Mouse (Mus musculus) adrenal gland, adult (tissue): ENCODE results near the gene Cntnap4.

ENCODE experiments used
- DNase-seq, 2 experiments: peaks; one replicate each; pipeline ENCODE4 v3.0.0; 2022 to 2023; ENCODE audit warnings: low spot score in 1 of 2; ENCODE audit not compliant: inconsistent age in 2 of 2

The Cntnap4 gene

DNA sequence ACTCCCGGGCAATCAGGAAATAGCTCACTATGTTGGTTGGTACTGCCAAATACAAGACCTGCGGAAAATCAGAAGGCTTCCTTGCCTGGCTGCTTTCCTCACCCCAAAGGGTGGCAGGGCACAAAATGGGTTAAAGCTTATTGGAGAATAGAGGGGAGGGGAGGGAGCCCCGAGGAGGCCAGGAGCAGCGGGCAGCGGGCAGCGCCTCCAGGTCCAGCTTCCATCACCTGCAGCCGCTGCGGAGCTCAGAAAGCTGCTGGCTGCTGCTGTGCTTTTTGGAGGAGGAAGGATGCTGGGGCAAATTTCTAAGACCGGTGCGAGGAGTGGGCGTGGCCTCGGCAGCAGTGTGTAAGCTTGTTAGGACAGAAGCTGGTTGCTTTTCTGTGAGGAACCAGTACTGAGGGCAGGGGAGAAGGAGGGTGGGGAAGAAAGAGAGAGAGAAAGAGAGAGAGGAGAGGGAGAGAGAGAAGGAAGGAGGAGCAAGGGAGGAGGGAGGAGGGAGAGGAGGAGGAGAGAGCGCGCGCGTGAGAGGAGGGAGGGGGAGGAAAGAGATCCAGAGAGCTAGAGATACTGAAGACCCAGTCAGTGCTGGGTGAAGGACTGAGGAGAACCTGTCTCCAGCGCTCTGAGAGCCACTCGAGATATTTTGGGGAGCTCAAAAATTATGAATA lies at the start of gene Cntnap4:
TSS of gene Cntnap4 (plus strand) at position 573 of the 671 bp plus-strand sequence.
- DNase-seq = no peak

DNA sequence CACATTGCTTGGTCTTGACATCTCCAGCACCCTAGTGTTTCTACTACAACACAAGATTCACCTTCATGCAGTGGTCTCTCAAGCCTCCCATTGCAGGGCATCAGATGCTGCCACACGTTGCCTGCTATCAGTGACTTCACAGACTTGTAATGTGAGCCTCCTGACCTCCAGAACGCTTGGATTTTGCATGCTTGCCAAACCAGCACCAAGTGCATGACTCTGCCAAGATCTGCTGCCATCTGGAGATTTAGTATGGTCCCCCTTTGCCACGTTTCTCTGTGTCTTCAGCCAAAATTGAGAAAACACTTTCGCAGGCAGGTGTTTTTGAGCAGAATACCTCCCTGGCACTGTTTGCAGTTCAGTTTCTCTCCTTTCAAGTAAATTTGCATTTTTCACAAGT lies 12.5 kb upstream of the Cntnap4 start:
- DNase-seq = no peak

DNA sequence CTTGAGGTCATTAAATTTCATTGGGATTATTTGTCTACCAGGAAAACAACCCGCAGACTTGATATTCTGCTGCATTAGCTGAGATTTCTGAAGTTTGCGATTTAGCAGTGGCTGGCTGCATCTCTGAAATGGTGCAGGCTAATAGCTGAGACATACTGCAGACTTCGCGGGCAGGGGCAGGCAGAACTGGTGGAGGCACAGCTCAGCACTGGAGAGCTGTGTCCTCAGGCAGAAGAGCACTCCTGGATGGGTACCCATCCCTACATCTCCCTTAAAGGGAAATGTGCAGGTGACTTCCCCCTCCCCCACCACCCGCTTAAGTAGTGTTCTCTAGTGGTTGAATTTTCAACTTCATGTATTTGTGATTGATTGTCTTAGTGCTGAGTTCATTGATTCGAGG lies 698 bp downstream of the Cntnap4 start:
- no peak for DNase-seq

DNA sequence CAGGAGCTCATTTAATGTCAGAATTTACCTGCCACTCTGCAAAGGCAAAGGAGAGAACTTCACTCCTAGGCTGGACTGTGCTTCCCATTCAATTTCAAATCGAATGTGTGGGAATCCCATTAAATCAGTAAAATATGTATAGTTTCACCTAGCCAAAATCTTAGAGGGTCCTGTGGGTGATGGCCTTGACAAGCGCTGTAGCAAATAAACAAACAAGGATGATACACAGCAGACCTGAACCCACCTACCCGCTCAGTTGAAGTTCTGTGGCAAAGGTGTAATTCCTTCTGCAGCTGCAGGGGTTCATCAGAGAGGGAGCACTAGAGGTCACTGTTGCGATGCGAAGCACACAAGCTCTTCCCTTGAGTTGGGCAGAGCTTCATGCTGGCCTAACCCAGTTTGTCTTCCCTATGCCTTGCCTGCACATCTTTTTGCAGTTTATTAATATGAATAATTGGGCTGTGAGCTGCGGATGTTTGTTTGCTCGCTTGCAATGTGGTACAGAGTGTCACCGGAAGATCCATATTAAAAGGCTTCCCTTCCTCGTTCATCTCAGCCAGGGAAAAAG lies 1.6 kb downstream of the Cntnap4 start:
- DNase-seq = peak; percentile 22 to 73

DNA sequence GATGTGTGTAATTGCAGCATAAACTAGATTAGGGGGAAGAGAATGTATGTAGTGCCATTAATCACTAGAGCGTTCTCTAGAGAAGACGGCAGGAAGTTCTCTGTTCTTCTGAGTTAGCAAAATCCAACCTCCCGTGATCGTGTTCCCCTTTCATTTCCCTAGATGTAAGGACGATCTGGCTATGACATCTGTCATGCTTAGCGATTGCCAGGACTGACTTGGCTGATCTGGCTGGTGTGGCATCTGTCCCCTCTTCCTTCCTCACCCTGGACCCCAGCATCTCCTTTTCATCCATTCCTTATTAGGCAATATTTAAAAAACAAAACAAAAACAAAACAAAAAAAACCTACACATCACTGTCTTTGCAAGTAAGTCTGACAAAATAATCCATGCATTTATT lies 11.6 kb downstream of the Cntnap4 start:
- no peak for DNase-seq

DNA sequence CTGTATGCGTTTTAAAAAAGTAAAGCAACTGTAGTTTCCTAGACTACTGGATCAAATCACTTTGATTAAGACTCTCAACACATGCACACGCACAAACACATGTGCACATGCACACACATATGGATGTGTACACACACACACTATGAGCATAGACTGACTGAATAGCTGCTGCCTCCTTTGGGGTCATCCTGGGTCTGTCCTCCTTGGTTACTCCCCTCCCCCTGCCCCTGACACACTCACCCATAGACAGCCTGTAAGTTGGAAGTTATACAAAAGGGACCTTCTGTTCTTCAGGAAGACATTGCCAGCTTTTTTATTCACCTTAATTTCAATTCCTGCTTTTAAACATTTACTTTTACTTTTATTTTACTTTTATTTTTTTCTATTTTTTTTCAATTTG lies 13.6 kb downstream of the Cntnap4 start:
- no peak for DNase-seq

DNA sequence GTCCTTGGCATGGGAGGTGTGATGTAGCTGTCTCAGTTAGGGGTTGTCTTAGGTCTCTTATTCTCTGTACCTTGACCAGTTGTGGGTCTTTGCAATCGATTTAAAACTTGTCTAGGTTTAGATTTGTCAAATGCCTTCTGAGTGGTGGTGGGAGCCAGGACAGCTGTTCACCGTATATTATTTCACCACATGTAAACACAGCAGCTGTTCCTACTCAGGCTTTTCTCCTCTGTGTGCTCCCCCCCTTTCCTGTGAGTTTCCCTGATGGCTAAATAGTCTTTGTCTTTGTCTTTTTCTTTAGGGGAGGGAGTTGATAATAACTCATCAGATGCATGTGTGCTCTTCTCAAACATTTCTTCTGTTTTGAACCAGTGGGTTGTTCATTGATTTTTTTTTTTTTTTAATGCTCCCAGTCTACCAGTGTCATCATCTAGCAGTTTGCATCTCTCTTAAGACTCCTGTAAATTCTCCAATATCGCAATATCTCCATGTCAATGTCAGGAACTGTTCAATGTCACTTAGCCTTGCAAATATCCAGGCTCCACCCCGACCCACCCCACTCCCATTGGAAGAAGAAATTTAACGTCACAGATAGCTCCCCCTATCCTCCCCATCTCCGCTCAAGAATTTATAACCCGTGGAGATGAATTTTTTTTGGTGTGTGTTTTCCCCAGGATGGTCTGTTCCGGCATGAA lies 18.7 kb downstream of the Cntnap4 start:
- no peak for DNase-seq

DNA sequence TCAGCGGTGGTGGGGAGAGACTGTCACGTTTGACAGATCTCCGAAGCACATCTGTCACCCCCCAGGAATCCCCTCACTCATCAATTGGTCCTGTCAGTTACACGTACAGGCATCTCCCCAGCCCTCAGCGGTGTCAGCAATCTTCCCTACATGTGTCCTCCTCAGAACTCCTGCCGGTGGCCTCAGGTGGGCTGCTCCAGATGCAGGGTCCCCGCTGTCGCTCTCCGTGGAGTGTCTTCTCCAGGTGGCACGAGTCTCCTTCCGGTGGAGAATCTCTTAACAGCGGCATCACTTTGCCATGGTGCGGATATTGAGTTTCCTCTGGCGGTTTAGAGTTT lies 19.2 kb downstream of the Cntnap4 start:
- DNase-seq = no peak

DNA sequence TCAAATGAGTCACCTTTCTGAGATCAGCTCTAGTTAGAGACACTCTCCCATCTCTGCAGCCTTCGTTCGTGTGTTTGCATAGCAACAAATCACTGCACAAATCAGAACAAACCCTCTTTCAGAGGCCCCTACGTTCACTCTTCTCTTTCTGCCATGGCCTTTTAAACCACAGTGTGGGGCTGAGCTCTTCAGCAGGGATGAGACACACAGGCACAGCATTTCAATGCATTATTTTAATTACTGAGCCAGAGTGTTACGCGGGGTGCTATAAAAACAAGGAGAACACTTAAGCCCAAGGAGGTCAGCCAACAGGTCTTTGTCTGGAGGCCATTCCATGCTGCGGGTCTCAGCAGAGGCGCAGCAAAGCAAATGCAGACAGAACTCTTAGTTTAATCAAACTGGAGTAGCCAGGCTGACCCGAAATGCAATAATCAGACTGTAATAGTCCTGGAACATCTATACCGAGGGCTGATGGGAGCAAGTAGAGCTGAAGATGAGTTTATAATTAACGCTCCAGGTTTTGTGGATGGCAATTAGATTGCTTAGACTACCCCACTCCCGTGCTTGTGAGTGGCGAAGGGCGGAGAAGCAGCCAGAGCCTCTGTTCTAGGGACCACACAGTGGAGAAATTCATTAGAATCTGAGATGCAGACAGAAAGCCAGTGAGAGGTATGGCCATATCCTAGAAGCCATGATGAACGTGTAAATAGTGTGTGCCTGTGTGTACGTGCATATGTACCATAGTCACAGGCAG lies 26.4 kb downstream of the Cntnap4 start:
- DNase-seq = no peak

DNA sequence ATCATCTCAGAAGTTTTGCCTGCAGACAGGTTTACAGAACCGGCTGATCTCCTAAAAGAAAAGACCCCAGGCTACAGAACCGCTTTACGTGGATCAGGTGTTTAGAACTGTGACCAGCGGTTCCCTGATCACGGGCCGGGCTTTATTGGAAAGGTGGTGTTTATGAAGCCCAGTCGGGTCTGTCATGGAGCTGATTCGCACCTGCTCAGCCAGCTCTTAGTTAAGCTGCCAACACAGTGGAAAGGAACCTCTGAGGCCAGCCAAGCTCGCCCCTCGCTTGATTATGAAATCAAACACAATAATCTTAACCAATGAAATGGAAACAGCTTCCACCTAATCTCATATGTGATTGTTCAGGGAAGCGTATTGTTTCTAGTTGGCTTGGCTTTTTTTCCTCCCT lies 30.1 kb downstream of the Cntnap4 start:
- no peak for DNase-seq

DNA sequence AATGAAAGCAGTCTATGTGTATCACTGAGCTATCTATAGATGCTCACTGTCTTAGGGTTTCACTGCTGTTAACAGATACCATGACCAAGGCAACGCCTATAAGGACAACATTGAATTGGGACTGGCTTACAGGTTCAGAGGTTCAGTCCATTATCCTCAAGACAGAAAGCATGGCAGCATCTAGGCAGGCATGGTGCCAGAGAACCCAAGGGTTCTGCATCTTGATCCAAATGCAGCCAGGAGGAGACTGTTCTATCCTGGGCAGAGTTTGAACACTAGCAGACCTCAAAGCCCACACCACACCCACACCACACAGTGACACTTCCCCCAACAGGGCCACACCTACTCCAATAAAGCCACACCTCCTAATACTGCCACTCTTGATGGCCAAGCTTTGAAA lies 31.3 kb downstream of the Cntnap4 start:
- no peak for DNase-seq

DNA sequence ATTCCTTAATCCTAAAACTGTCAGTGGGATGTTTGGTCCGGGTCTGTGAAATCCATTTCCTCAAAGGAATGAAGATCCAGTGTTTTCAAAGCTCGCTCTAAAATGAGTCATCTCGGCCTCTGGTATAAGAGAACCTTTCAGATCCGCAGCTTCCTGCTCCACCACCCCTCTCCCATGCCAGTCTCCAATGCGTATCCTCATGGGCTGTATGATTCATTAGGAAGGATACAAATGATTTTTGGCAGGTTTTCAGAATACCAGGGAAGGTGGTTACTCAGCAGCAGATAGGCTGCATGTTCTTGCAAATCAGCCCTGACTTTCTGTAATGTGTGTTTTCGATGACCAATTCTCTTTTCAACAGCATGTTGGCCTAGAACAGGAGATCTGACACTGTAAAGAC lies 40.3 kb downstream of the Cntnap4 start:
- DNase-seq = peak; percentile 23 to 65

DNA sequence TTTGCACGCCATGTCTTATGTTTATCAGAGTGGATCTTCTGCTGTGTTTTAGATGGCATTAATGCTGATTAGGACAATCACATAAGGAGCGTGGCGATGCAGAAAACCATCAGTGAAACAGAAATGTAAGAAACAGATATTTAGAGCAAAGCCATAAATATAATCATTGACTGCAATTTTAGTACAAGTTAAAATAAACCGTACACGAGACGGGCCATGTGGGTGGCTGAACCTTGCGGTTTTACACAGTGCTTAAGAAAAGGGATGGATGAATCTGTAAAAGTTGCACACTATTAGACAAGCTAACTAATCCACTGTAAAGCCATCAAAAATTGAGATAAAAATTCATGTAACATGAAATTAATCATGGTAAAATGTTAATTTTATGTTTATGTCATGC lies 58.9 kb downstream of the Cntnap4 start:
- no peak for DNase-seq

DNA sequence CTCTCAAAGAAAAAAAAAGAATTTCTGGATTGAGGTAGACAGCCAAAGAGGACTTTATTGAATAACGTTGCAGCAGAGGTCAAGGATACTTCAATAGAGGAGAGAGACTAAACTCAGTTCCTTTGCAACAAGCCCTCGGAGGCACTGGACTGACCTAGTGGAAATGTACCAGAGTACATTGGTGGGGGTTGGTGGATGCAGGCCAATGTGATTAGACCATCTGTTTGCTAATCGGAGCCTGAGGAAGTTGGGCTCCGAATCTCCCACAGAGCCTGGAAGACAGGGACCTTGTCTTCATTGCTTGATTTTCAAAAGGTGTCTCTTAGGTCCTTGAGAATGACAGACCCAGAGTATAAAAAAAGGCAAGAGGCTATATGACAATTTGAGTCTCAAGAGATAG lies 82.8 kb downstream of the Cntnap4 start:
- peak; percentile 5 to 24 for DNase-seq

DNA sequence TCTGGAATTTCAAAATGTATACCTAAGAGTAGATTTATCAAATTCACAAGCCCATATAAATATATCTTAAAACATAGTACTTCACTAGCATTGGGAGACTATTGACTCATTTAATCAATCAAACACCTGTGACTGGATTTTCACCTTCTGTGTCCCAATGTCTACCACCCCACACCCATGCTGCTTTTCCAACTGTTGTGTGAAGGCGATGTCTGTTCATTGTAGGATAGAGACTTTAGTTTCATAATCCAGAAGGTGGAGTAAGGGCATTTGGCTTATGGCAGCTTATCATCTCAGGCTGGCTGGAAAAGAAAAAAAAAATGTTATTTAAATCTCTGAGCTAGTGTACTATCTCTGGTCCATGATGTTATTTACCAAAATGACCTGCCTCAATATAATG lies 83.4 kb downstream of the Cntnap4 start:
- DNase-seq = no peak

DNA sequence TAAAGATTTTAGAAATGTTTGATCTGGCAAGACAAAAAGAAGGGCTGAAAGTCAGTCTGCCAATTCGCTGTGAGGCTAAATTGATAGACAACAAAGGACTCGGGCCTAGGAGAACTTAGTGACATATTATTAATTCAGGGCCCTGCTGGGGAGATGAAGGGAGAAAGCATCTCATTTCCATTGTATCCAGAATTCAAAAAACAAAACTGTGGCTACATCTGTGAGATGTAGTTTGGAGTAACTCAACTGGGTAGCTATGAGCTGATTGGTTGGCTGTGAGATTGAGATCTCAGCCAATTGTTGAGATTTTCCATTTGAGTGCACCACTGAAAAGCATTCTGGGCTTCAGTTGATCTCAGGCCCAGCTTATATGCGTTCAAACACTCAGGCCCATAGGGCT lies 84.2 kb downstream of the Cntnap4 start:
- DNase-seq = no peak

DNA sequence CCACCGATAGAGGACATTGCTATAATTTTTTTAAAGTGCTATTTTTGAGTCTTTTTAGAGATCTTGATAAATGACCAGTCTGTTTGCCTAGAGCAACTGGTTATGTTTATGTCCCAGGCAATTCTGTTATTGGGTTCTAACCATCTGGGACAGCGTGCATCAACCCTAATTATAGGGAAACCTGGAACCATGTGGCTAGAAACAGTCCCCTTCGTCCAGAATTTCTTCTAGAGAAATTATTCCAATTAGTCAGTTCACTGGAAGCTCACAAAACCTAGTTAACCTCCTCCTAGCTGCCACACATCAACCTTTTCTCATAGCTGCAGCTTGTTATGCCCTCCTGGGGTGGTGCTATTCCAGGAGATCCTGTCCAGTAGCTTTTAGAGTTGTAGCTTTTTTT lies 94.2 kb downstream of the Cntnap4 start:
- no peak for DNase-seq

DNA sequence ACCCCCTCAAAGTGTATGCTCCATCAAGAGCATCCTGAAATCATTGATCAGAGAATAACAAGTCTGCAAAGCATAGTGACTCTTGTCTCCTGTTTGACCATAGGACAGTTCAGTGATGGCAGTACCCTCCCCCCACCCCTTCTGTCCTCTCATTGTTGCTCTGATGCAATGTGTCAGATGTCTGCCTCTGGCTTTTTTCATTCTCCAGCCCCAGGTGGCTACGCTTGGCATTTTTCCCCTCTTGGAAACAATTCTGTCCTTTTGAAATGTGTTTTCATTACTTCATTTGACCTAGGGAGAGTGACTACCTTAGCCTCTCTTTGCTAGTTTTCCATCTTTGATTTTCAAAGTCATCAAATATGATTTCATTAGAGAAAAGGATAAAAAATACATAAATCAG lies 104.8 kb downstream of the Cntnap4 start:
- no peak for DNase-seq

DNA sequence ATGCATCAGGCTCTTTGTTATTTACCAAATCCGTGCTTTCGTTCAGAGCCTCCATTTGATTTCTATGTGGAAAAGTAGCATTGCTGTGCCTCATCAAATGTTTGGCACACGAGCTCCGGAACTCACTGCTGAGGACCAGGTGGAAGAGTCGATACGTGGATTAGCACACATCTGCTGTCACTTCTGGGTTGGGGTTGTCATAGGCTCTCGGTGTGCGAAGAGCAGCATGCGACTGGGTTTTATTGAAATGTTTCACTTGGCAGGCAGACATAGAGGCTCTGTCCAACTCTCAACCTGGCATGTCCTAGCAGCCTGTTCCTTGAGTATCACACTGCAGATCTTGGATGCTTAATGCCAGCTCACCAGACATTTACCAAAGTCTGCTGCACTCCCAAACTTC lies 111.9 kb downstream of the Cntnap4 start:
- DNase-seq = no peak

DNA sequence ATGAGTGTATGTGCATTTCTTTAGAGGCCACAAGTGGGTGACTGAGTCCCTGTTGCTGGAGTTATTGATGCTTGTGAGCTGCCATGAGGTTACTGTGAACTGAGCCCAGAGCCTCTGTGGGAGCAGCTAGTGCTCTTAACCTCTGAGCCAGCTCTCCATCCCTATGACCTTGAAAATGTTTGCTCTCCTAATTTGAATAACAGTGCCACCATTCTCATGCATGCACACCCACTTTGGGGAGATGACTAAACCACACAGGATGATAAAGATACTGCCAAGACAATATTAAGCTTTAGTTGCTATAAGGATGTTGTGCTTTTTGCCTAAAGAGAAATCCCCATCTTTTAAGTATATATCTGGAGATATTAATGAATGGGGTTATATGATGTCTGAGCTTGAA lies 125.9 kb downstream of the Cntnap4 start:
- DNase-seq = no peak

DNA sequence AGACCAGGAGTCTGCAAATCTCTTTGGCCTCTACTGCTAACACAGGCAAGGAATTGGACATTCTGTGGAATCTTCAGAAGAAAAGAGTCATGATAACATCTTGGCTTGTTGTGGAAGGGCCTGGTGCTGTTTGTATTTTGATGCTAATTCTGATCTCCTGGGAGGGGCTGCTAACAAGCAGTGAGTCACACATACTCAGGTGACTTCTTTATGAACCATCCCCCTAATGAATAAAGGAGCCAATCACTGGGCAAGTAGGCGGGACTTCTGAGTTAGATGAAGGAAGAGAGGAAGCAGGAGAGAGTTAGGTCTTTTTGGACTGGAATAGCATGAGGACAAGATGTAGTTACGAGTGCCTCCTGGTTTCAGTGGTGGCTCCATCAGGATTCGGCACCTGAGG lies 128.3 kb downstream of the Cntnap4 start:
- no peak for DNase-seq

DNA sequence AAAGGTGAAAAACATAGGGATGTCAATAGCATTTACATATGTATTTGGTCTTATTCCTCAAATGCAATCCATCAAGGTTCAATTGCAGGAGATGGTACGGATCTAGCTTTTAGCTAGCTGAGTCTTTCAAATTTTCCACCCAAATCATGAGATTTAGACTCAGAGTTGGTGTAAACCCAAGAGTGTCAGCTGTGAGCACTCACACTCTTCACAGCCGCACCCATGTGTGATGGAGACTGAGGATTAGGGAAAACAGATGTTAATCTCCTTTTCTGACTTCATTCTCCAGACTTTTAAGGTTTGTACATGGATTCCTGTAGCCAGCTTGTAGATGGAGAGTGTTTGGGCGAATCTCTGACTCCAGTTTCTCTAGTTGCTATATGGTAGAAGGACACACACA lies 147.1 kb downstream of the Cntnap4 start:
- DNase-seq = no peak
